Mouse (Mus musculus) Patski (cell line): Measurements from ENCODE around the gene Ddah1. TPM values are rescaled to one million over a fixed set of nuclear protein-coding genes. Genes with fewer than 3 reads are reported as not detected.
A peak's percentile ranks its signal among the peaks of the same experiment; 100 is the strongest.

Experiments used
- ATAC-seq: fragments of 100-300 bp; one replicate; pipeline ENCODE4 v1.8.0; 2021
- CTCF ChIA-PET: fragments of 350-600 bp; sonication (Branson Sonifier 250); formaldehyde crosslinking; loops from one replicate; lab custom pipeline; 2022; ENCODE audit warnings: inconsistent platforms; lab: Charles Lee
- POLR2A ChIA-PET: fragments of 350-600 bp; sonication (Branson Sonifier 250); formaldehyde crosslinking; loops from one replicate; lab custom pipeline; 2022; ENCODE audit warnings: antibody characterized with exemption, inconsistent platforms; lab: Charles Lee
- DNase-seq: peaks from one replicate; pipeline ENCODE4 v3.0.0-alpha.2; 2011; ENCODE audit warnings: low read depth, low spot score
- H3K27me3 ChIP-seq: fragments of 371-371 bp; one replicate; pipeline ENCODE4 v1.5.1; 2021
- CTCF ChIP-seq: fragments of 100-300 bp; IDR thresholded peaks from one replicate; pipeline ENCODE4 v1.5.1; 2021
- in situ Hi-C: fragments of 300-500 bp; cut with MboI; formaldehyde crosslinking; loops from 3 replicates; pipeline ENCODE4 v1.11.1; 2018; ENCODE audit warnings: low pct_unique_long_range_greater_than_20kb, mixed read lengths
- polyA plus RNA-seq: library from polyadenylated mRNA; unstranded; gene quantifications from one replicate; pipeline ENCODE4 v1.2.3, GENCODE M21; 2021

Ddah1 gene
- polyA plus RNA-seq, 1 experiment from 2014 or later: 138 TPM

- H3K27me3 ChIP-seq: no peaks in the 10 kb centered on the region
- in situ Hi-C loops: no loop called here
- DNase-seq (no peak), ATAC-seq (no peak)
- ChIA-PET POLR2A (interaction anchor here (1.2 kb wide), 1 partner anchor 74 kb away, joined by 3 read pairs; no protein-coding TSS in a partner anchor), CTCF (interaction anchor here (0.9 to 3.3 kb wide), 7 partner anchors 7 to 92 kb away, joined by 3 to 9 read pairs (median 3); no protein-coding TSS in a partner anchor)
- TF ChIP-seq CTCF: peak; percentile 56
Measured at GRCm38 (mm10) chr3:145820938-145821337, 62.5 kb downstream of the Ddah1 start.

DNA sequence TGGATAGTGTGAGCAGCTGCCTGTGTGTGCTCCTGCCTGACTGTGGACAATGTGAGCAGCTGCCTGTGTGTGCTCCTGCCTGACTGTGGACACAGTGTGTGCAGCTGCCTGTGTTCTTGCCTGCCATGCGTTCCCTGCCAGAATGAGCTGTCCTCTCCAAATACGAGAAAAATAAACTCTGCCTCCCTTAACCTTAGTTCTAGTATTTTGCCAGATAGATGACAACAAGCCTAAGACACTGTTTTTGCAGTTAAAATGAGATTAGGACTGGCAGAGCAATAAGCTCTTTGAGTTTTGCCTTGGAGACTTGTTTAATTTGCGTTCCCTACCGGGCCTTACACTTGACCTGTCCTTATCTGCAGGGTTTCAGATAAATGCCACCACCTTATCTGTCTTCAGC lies 63.7 kb downstream of the Ddah1 start:
- DNase-seq: no peak
- CTCF ChIA-PET: interaction anchor here (0.8 to 3.3 kb wide), 7 partner anchors 9 to 82 kb away, joined by 3 to 9 read pairs (median 3); no protein-coding TSS in a partner anchor
- in situ Hi-C loops: no loop called here
- no peak for ATAC-seq
- H3K27me3 ChIP-seq: no peaks in the 10 kb centered on the region
- no peak for TF ChIP-seq CTCF
- POLR2A ChIA-PET: no interaction called here

GRCm38 (mm10) chr3:145823661-145824060 lies 65.2 kb downstream of the Ddah1 start:
- POLR2A ChIA-PET: interaction anchor here (0.6 to 1.2 kb wide), 3 partner anchors 34 to 169 kb away, joined by 4 to 6 read pairs (median 5); no protein-coding TSS in a partner anchor
- ATAC-seq (no peak), DNase-seq (no peak)
- CTCF ChIA-PET: interaction anchor here (1.3 to 3.3 kb wide), 3 partner anchors 10 to 62 kb away, joined by 3 to 9 read pairs (median 3); no protein-coding TSS in a partner anchor
- no peaks in the 10 kb centered on the region for H3K27me3 ChIP-seq
- TF ChIP-seq CTCF: no peak
- in situ Hi-C loops: no loop called here

GRCm38 (mm10) chr3:145825416-145826055 lies 67.1 kb downstream of the Ddah1 start:
- DNase-seq (no peak), ATAC-seq (peak; percentile 10)
- POLR2A ChIA-PET: interaction anchor here (0.6 to 1.0 kb wide), 4 partner anchors 8 to 174 kb away, joined by 3 to 4 read pairs (median 3); no protein-coding TSS in a partner anchor
- TF ChIP-seq CTCF: no peak
- H3K27me3 ChIP-seq: no peaks in the 10 kb centered on the region
- CTCF ChIA-PET: interaction anchor here (0.7 to 2.4 kb wide), 8 partner anchors 15 to 176 kb away, joined by 3 to 5 read pairs (median 3); partner anchors contain the start of gene Ccn1
- in situ Hi-C loops: no loop called here

DNA sequence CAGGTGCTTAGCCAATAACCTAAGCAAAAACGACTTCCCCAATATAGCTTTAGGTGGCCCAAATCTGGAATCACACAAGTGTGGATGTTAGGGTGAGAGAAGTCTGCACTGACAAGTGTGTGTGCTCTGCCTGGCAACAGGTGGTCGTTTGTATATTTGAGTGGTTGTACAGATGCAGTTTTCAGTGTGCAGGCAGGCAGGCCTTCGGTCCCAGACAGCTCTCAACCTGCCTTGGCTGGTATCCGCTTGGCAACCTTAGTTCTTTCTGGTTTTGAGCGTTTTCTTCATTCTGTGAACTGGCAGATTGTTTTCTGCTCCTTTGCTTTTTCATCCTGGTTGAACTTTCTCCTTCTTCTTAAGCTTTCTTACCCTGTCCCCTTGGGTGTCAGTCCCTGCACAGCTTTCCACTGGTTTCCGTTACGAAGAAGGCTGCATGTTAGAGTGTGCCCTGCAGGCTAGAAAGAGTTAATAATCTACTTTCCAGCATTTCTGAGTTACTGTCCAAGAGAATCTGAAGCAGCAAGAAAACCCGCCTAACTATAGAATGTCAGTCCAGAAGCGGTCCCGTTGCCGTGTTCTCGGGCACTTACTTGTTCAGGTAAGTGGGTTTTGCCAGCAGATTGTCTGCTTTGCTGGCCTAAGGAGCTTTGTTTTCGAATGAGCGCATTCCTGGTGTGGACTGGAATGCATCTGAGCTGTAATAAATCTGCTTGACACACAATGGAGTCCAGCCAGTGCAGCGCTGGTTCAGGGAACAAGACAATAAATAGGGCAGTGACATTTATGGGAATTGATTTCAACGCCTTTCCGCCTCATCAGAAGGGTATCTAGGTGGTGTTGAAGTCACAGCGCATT lies 68.9 kb downstream of the Ddah1 start:
- ATAC-seq (peak; percentile 92), DNase-seq (peak; percentile 93)
- H3K27me3 ChIP-seq: no peaks in the 10 kb centered on the region
- TF ChIP-seq CTCF: peak; percentile 6
- ChIA-PET POLR2A (interaction anchor here (0.5 to 2.1 kb wide), 7 partner anchors 10 to 177 kb away, joined by 3 to 9 read pairs (median 4); partner anchors contain the start of gene Ccn1), CTCF (interaction anchor here (0.9 to 2.4 kb wide), 12 partner anchors 8 to 178 kb away, joined by 3 to 7 read pairs (median 4); partner anchors contain the start of gene Ccn1)
- in situ Hi-C loops: no loop called here

DNA sequence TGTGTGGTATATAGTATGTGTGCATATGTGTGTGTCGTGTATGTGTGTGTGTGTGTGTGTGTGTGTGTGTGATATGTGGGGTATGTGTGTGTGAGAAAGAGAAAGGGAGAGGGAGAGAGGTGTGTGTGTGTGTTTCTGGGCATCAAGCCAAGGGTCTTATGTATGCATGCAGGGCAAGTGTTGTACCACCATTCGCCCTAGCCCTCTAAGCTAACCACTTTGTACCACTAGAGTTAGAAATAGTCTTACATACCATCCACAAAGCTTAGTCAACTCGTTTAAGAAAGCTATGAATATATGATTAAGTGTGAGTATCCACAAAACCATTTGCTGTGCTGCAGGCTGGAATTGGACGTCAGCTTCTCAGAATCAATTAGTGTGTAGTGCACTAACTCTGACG lies 70.4 kb downstream of the Ddah1 start:
- no peaks in the 10 kb centered on the region for H3K27me3 ChIP-seq
- CTCF ChIA-PET: interaction anchor here (0.8 to 1.4 kb wide), 2 partner anchors 67 to 72 kb away, joined by 3 read pairs; no protein-coding TSS in a partner anchor
- POLR2A ChIA-PET: interaction anchor here (0.7 to 1.0 kb wide), 2 partner anchors 10 to 69 kb away, joined by 3 read pairs; no protein-coding TSS in a partner anchor
- TF ChIP-seq CTCF: no peak
- no peak for ATAC-seq
- in situ Hi-C loops: no loop called here
- no peak for DNase-seq

GRCm38 (mm10) chr3:145833948-145834538 lies 75.6 kb downstream of the Ddah1 start:
- no peak for TF ChIP-seq CTCF
- no peak for DNase-seq
- no peaks in the 10 kb centered on the region for H3K27me3 ChIP-seq
- ATAC-seq: no peak
- ChIA-PET CTCF (interaction anchor here (1.5 kb wide), 1 partner anchor 131 kb away, joined by 4 read pairs; no protein-coding TSS in a partner anchor), POLR2A (interaction anchor here (1.2 kb wide), 1 partner anchor 9 kb away, joined by 3 read pairs; no protein-coding TSS in a partner anchor)
- in situ Hi-C loops: no loop called here

- no peaks in the 10 kb centered on the region for H3K27me3 ChIP-seq
- ATAC-seq (peak; percentile 83), DNase-seq (peak; percentile 84)
- no peak for TF ChIP-seq CTCF
- ChIA-PET CTCF (interaction anchor here (1.0 to 1.1 kb wide), 4 partner anchors 9 to 67 kb away, joined by 3 read pairs; no protein-coding TSS in a partner anchor), POLR2A (interaction anchor here (1.2 kb wide), 1 partner anchor 189 kb away, joined by 4 read pairs; the partner anchor contains the start of gene Ccn1)
- in situ Hi-C loops: no loop called here
Measured at GRCm38 (mm10) chr3:145838281-145838680, 79.8 kb downstream of the Ddah1 start.

- in situ Hi-C loops: no loop called here
- H3K27me3 ChIP-seq: no peaks in the 10 kb centered on the region
- ChIA-PET POLR2A (interaction anchor here (1.2 kb wide), 1 partner anchor 11 kb away, joined by 5 read pairs; no protein-coding TSS in a partner anchor), CTCF (interaction anchor here (0.9 to 1.5 kb wide), 3 partner anchors 10 to 15 kb away, joined by 3 read pairs; no protein-coding TSS in a partner anchor)
- no peak for TF ChIP-seq CTCF
- DNase-seq (no peak), ATAC-seq (no peak)
Measured at GRCm38 (mm10) chr3:145841961-145842710, 83.7 kb downstream of the Ddah1 start.
